Mouse (Mus musculus) kidney, embryonic 14.5 days (tissue): ENCODE data around the gene Ifitm2. TPM values are rescaled to one million over a fixed set of nuclear protein-coding genes. Genes with fewer than 3 reads are reported as not detected.
"Not testable (repeated sequence)": the region's sequence is repeated elsewhere in the genome, so short reads cannot be mapped to it uniquely, and the experiment has no call there.

ENCODE experiments used
- ATAC-seq: fragments of 200-750 bp; cut with Nextera tagmentation; 2 replicates; pipeline ENCODE4 v1.8.0; 2017; ENCODE audit warnings: moderate number of reproducible peaks, mild to moderate bottlenecking, moderate TSS enrichment, moderate library complexity; ENCODE audit not compliant: low FRiP score, low TSS enrichment
- H3K27ac ChIP-seq: fragments of 300-500 bp; sonication (generic); 2 replicates; pipeline ENCODE4 v1.5.1; 2014; ENCODE audit warnings: low read depth, mild to moderate bottlenecking, low read length, moderate library complexity, mixed read lengths
- H3K27me3 ChIP-seq: fragments of 300-500 bp; sonication (generic); 2 replicates; pipeline ENCODE4 v1.6.1; 2014; ENCODE audit warnings: mild to moderate bottlenecking, low read length; ENCODE audit not compliant: control insufficient read depth, insufficient read depth
- H3K36me3 ChIP-seq: fragments of 300-500 bp; sonication (generic); 2 replicates; pipeline ENCODE4 v1.6.1; 2014; ENCODE audit warnings: low read length, mixed read lengths; ENCODE audit not compliant: control insufficient read depth, insufficient read depth
- H3K4me1 ChIP-seq: fragments of 300-500 bp; sonication (generic); 2 replicates; pipeline ENCODE4 v1.6.1; 2014; ENCODE audit warnings: low read length, mixed read lengths; ENCODE audit not compliant: control insufficient read depth, insufficient read depth
- H3K4me2 ChIP-seq: fragments of 300-500 bp; sonication (generic); replicated peaks from 2 replicates; pipeline ENCODE4 v1.6.1; 2014; ENCODE audit warnings: low read depth, mild to moderate bottlenecking, low read length
- H3K4me3 ChIP-seq: fragments of 300-500 bp; sonication (generic); 2 replicates; pipeline ENCODE4 v1.5.1; 2014; ENCODE audit warnings: mild to moderate bottlenecking, low read length
- H3K9ac ChIP-seq: fragments of 300-500 bp; sonication (generic); 2 replicates; pipeline ENCODE4 v1.6.1; 2014; ENCODE audit warnings: low read depth, mild to moderate bottlenecking, low read length, moderate library complexity
- H3K9me3 ChIP-seq: fragments of 300-500 bp; sonication (generic); 2 replicates; pipeline ENCODE4 v1.6.1; 2016; ENCODE audit warnings: low read length; ENCODE audit not compliant: control insufficient read depth
- WGBS: fragments of 180-500 bp; shearing (Covaris S2); extraction: QIAGEN DNeasy Blood & Tissue Kit; methylation state at CpG from one replicate; pipeline ENCODE4 v1.1.7; 2014; 5-methylcytosine and 5-hydroxymethylcytosine counted together
- polyA plus RNA-seq: library from polyadenylated mRNA; unstranded; fragments of >200 nt; fragmentation: Nextera tagmentation; extraction: Ambion mirVana; gene quantifications from 2 replicates; pipeline ENCODE4 v1.2.1, GENCODE M21; 2014

The Ifitm2 gene
- polyA plus RNA-seq, 1 experiment from 2014 or later, result 1,039 TPM

DNA sequence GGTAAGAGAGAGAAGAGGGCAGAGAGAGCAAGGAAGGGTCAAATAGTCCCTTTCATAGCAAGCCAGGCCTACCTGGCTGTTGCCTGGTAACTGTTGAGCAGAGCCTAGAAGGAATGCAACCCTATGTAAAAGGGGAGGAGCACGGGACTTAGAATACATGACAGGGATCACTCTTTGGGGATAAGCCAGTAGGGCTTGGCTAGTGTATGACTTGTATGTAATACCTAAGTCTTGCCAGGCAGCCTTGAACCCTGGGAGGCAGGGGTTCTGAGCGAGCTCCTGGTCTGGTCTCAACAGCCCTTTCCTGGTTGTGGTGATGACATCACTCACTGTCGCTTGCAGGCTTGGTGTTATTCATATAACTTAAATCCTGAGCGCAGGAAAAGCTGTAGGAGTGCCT is 33.2 kb upstream of the Ifitm2 start:
- no peaks in the 10 kb centered on the region for H3K4me1 ChIP-seq
- H3K9me3 ChIP-seq, result no peaks in the 10 kb centered on the region
- no peak overlapping the region for H3K4me3 ChIP-seq
- H3K27me3 ChIP-seq, result no peaks in the 10 kb centered on the region
- no peaks in the 10 kb centered on the region for H3K36me3 ChIP-seq
- no peak overlapping the region for H3K27ac ChIP-seq
- no peak overlapping the region for H3K4me2 ChIP-seq
- no peak for ATAC-seq
- no peak overlapping the region for H3K9ac ChIP-seq
- WGBS, result 86% methylated on average over 4 of the region's 4 CpGs

DNA sequence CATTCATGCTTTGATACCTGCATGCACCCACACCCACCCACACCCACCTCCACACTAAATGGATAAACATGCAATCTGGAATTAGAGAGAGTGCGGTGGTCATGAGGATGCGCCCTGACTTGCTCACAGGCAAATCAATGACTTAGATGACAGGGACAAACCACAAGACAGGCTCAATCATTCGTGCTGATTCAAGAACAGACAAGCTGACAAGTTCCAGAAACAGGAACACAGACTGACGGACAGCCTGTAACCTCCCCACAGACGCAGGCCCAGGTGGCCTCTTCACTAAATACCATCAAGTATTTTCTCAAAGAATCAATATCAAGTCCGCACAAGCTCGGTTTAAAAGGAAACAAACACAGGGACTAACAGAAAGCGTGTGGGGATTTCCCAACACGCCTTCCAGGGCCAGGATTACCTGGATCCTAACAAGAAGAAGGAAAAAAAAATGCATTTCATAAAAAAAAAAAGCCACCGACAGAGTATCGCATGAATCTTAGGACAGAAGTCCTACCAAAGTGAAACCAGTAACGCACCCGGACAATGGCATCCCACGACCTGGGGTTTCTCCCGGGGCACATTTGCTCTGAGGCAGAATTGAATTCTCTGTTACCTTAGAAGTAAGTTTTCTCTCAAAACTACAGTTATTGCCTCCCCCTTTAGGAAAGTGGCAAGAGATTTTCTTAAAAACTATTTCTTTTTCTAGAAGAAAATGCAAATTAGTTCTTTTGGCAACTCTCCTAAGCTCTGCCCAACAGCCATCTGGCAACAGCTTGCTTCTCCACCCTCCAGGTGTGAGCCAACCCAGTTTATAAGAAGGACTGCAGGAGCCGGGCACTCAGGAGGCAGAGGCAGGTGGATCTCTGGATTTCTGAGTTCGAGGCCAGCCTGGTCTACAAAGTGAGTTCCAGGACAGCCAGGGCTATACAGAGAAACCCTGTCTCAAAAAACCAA is 31.7 kb upstream of the Ifitm2 start:
- H3K4me3 ChIP-seq, result no peak overlapping the region
- H3K27me3 ChIP-seq, result no peaks in the 10 kb centered on the region
- H3K27ac ChIP-seq, result no peak overlapping the region
- no peaks in the 10 kb centered on the region for H3K9me3 ChIP-seq
- H3K9ac ChIP-seq, result no peak overlapping the region
- ATAC-seq, result no peak
- no peak overlapping the region for H3K4me2 ChIP-seq
- H3K4me1 ChIP-seq, result no peaks in the 10 kb centered on the region
- WGBS, result 88% methylated on average over 17 of the region's 17 CpGs
- H3K36me3 ChIP-seq, result no peaks in the 10 kb centered on the region

- H3K4me3 ChIP-seq, result no peak overlapping the region
- no peak overlapping the region for H3K27ac ChIP-seq
- no peaks in the 10 kb centered on the region for H3K4me1 ChIP-seq
- H3K9me3 ChIP-seq, result no peaks in the 10 kb centered on the region
- no peaks in the 10 kb centered on the region for H3K36me3 ChIP-seq
- no peak overlapping the region for H3K4me2 ChIP-seq
- no peak overlapping the region for H3K9ac ChIP-seq
- 92% methylated on average over 7 of the region's 7 CpGs for WGBS
- H3K27me3 ChIP-seq, result no peaks in the 10 kb centered on the region
- no peak for ATAC-seq
These were observed 27.2 kb upstream of the Ifitm2 start for GRCm38 (mm10) chr7:140982971-140983370.

GRCm38 (mm10) chr7:140981704-140982103 is 25.9 kb upstream of the Ifitm2 start:
- Histone ChIP-seq H3K4me3 (no peak overlapping the region), H3K36me3 (no peaks in the 10 kb centered on the region), H3K9me3 (no peaks in the 10 kb centered on the region), H3K27me3 (no peaks in the 10 kb centered on the region), H3K9ac (no peak overlapping the region), H3K4me1 (no peaks in the 10 kb centered on the region), H3K27ac (no peak overlapping the region), H3K4me2 (no peak overlapping the region)
- WGBS, result 92% methylated on average over 8 of the region's 8 CpGs
- no peak for ATAC-seq

DNA sequence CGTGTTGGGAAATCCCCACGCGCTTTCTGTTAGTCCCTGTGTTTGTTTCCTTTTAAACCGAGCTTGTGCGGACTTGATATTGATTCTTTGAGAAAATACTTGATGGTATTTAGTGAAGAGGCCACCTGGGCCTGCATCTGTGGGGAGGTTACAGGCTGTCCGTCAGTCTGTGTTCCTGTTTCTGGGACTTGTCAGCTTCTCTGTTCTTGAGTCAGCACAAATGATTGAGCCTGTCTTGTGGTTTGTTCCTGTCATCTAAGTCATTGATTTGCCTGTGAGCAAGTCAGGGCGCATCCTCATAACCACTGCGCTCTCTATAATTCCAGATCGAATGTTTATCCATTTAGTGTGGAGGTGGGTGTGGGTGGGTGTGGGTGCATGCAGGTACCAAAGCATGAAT is 20.9 kb upstream of the Ifitm2 start:
- not testable (repeated sequence) for ATAC-seq, H3K9me3 ChIP-seq
- WGBS, result 88% methylated on average over 9 of the region's 9 CpGs

DNA sequence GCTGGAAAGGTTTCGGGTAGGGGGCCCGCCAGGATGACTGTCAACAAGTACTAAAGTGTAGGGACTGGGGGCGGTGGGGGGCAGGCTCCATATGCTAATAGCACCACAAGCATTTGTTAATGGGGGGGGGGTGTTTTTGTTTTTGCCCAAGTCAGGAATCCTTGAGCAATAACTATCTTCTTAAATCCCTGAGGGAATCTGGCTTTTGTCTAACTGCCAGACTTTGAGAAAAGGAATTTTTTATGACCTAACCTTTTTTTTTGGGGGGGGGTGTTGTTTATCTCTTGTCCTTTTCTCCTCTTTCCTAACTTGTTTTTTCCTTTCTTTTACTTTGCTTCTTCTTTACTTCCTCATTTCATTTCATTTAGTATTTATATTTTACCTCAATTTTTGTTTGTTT is 19.7 kb upstream of the Ifitm2 start:
- no peak overlapping the region for H3K4me3 ChIP-seq
- H3K36me3 ChIP-seq, result no peaks in the 10 kb centered on the region
- no peaks in the 10 kb centered on the region for H3K27me3 ChIP-seq
- H3K4me2 ChIP-seq, result no peak overlapping the region
- 33% methylated on average over 3 of the region's 3 CpGs for WGBS
- H3K9ac ChIP-seq, result no peak overlapping the region
- H3K4me1 ChIP-seq, result peaks cover 10% of the 10 kb centered on the region; the same call in 1 of the 2 replicates
- H3K27ac ChIP-seq, result no peak overlapping the region
- no peak for ATAC-seq
- no peaks in the 10 kb centered on the region for H3K9me3 ChIP-seq

More for the DNA sequence above, 20.9 kb upstream of the Ifitm2 start:
- not testable (repeated sequence) for H3K9ac ChIP-seq, H3K4me2 ChIP-seq, H3K27ac ChIP-seq, H3K27me3 ChIP-seq, H3K36me3 ChIP-seq, H3K4me3 ChIP-seq
- H3K4me1 ChIP-seq, result peaks cover 10% of the 10 kb centered on the region; the same call in 1 of the 2 replicates

DNA sequence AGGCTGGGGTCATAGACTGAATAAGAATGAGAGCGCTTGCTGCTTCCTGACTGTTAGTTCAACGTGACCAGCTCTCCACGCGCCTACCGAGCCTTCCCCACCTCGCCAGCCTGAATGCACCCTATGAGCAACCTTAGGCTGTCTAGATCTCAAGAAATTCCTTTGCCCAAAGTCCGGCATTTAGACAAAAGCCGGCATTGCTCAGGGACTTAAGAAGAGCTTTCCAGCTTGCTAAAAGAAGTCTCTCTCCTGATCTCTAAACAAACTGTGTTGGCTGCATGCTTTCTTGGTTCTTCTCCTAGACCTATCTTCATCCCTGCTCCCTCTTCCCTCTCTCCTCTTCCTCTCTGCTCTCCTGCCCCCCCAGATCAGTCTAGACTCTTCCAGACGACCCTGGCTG is 19.2 kb upstream of the Ifitm2 start:
- H3K4me2 ChIP-seq, result no peak overlapping the region
- no peaks in the 10 kb centered on the region for H3K9me3 ChIP-seq
- H3K36me3 ChIP-seq, result no peaks in the 10 kb centered on the region
- no peak overlapping the region for H3K4me3 ChIP-seq
- peaks cover 10% of the 10 kb centered on the region; the same call in 1 of the 2 replicates for H3K4me1 ChIP-seq
- H3K9ac ChIP-seq, result no peak overlapping the region
- no peaks in the 10 kb centered on the region for H3K27me3 ChIP-seq
- WGBS, result 28% methylated on average over 9 of the region's 9 CpGs
- no peak overlapping the region for H3K27ac ChIP-seq
- no peak for ATAC-seq

DNA sequence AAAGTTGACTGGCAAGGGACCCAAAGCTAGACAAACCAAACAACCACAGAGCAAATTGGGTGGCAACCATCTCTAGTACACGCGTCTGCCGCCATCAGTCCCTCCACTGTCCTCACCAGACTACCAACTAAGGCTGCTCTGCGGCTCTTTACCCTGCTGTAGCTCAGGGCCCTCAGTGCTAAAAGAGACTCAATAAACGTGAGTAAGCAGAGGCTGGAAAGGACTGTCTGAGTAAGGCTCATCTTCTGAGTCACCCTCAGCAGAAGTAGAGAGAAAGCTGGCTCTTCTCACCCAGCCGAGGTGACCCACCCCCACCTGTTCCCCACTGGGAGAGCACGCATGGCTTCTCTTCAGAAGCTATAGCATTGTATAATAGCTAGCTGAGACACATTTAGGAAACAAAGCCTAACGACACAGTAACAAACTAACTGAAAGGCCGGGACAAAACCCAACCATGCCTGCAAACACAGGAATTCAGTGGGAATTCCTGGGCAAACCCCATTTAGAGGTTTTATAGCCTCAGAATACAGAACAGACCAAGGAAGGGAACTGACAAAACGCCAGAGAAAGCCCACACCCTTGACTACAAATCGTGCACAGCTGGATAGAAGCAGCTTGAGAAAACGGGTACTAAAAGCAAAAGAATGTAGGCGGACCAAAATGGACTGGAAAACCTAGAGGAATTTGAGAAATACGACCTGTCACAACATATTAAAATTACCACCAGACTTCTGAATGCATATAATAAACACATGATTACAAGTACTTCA is 17.8 kb upstream of the Ifitm2 start:
- Histone ChIP-seq H3K4me3 (no peak overlapping the region), H3K27me3 (no peaks in the 10 kb centered on the region), H3K4me1 (peaks cover 10% of the 10 kb centered on the region; the same call in 1 of the 2 replicates), H3K4me2 (no peak overlapping the region), H3K27ac (no peak overlapping the region), H3K9ac (no peak overlapping the region), H3K9me3 (no peaks in the 10 kb centered on the region), H3K36me3 (no peaks in the 10 kb centered on the region)
- 36% methylated on average over 14 of the region's 14 CpGs for WGBS
- no peak for ATAC-seq
